ENCODE assay signal across 8 mouse cellular contexts in the genomic region with DNA sequence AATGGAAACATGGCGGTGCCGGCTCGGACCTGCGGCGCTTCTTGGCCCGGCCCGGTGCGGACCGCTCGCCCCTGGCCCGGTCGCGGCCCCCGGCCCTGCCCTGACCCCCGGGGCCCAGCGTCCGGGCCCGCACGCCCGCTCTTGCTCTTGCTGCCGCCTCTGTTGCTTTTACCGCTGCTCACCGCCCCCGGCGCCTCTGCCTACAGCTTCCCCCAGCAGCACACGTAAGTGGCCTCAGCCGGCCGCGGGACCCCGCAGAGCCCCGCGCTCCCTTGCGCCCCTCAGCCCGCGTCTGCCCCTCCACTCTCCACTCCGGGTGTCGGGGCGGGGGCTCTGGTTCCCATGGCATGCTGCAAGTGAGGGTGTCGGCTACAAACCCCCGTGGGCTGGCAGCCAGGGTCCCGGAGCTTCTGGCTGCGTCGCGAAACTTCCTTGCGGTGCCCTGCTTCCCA. TPM values are rescaled to one million over a fixed set of nuclear protein-coding genes. Genes with fewer than 3 reads are reported as not detected.
DNase-seq lines count a peak whose midpoint lies in the region; ATAC-seq lines count a peak whose summit lies in the region.

No protein-coding gene starts in this region.

- no peak overlapping the region for H3K27ac ChIP-seq in lung, embryonic 15.5 days
- peak overlapping the region; percentile 32; the same call in 1 of the 2 replicates for H3K27ac ChIP-seq in midbrain, embryonic 11.5 days (ENCODE audit: low read depth, low read length)

- intact Hi-C loops in heart, postnatal 10 days (cut with DNase I), result no loop called here

- H3K27me3 ChIP-seq in lung, embryonic 15.5 days, result peaks cover 71% of the 10 kb centered on the region
- H3K27me3 ChIP-seq in midbrain, embryonic 11.5 days (ENCODE audit: control insufficient read depth, insufficient read depth, low read length), result peaks cover 28% of the 10 kb centered on the region

- no peaks in the 10 kb centered on the region for H3K36me3 ChIP-seq in lung, embryonic 15.5 days
- H3K36me3 ChIP-seq in midbrain, embryonic 11.5 days (ENCODE audit: control insufficient read depth, insufficient read depth, low read length), result no peaks in the 10 kb centered on the region

- peak overlapping the region; percentile 33 for H3K9ac ChIP-seq in lung, embryonic 15.5 days
- H3K9ac ChIP-seq in midbrain, embryonic 11.5 days (ENCODE audit: low read length), result peak overlapping the region; percentile 85

- whole genome bisulfite sequencing in lung, embryonic 15.5 days, result under 1% methylated on average over 38 of the region's 45 CpGs
- WGBS in midbrain, embryonic 11.5 days, result under 1% methylated on average over 33 of the region's 45 CpGs

- H3K9me3 ChIP-seq in lung, embryonic 15.5 days, result no peaks in the 10 kb centered on the region
- H3K9me3 ChIP-seq in midbrain, embryonic 11.5 days (ENCODE audit: control insufficient read depth, low read length), result no peaks in the 10 kb centered on the region

- DNase-seq in lung, postnatal 25 days (ENCODE audit: low spot score), result no peak
- peak; percentile 65 for DNase-seq in embryo, embryonic 11 days
- DNase-seq in heart, postnatal 10 days, result peak; percentile 4 to 14
- peak; percentile 91 for DNase-seq in midbrain, embryonic 11.5 days (ENCODE audit: low spot score, missing footprints)
- DNase-seq in layer of hippocampus, postnatal 10 days (ENCODE audit: low spot score in 2 of 2), result no peak
- no peak for DNase-seq in lung, postnatal 14 days
- no peak for DNase-seq in right cerebral cortex, postnatal 25 days

- H3K4me2 ChIP-seq in lung, embryonic 15.5 days, result peak overlapping the region; percentile 99
- H3K4me2 ChIP-seq in midbrain, embryonic 11.5 days, result peak overlapping the region; percentile 99

- H3K4me3 ChIP-seq in lung, embryonic 15.5 days, result peak overlapping the region; percentile 57
- peak overlapping the region; percentile 82 for H3K4me3 ChIP-seq in midbrain, embryonic 11.5 days (ENCODE audit: low read depth, low read length)

- ATAC-seq in lung, embryonic 15.5 days (ENCODE audit: borderline replicate concordance, extremely low read depth, low FRiP score, low TSS enrichment), result no peak
- ATAC-seq in midbrain, embryonic 11.5 days (ENCODE audit: low FRiP score), result peak; percentile 69

- peaks cover 8% of the 10 kb centered on the region for H3K4me1 ChIP-seq in lung, embryonic 15.5 days
- H3K4me1 ChIP-seq in midbrain, embryonic 11.5 days (ENCODE audit: control insufficient read depth, insufficient read depth, low read length), result peaks cover 16% of the 10 kb centered on the region

RNA-seq across cellular contexts. Expression of a gene that starts 0.7 kb away (rescaled TPM):
- polyA plus RNA-seq in lung, embryonic 15.5 days (2015; fragmentation: Nextera tagmentation; extraction: Ambion mirVana), result 0.30 and 0.42 TPM in 2 replicates
- total RNA-seq in heart, postnatal 10 days (2021), result 10 to 100 TPM in 1 of 2 experiments, 1 to 10 TPM in 1; 7.3 to 13.2 TPM
- 1.3 and 1.7 TPM in 2 replicates for polyA plus RNA-seq in midbrain, embryonic 11.5 days (2014; fragmentation: Nextera tagmentation; extraction: Ambion mirVana)
- total RNA-seq in layer of hippocampus, postnatal 10 days (2021), result 10 to 100 TPM; 21.4 to 27.2 TPM

RNA-seq across cellular contexts. Expression of a gene that starts 59.7 kb away (rescaled TPM):
- 0.47 and 0.79 TPM in 2 replicates for polyA plus RNA-seq in lung, embryonic 15.5 days (2015; fragmentation: Nextera tagmentation; extraction: Ambion mirVana)
- total RNA-seq in heart, postnatal 10 days (2021), result 10 to 100 TPM in 1 of 2 experiments, 1 to 10 TPM in 1; 8.9 to 11.4 TPM
- polyA plus RNA-seq in midbrain, embryonic 11.5 days (2014; fragmentation: Nextera tagmentation; extraction: Ambion mirVana), result 2.0 and 2.3 TPM in 2 replicates
- 1 to 10 TPM; 2.5 to 3.2 TPM for total RNA-seq in layer of hippocampus, postnatal 10 days (2021)

Comparison
In these comparisons a context has a peak if more than half of its experiments do, and no peak if none do; other contexts are left out.
1. DNase-seq: peak in embryo, embryonic 11 days (single experiment), heart, postnatal 10 days (2 of 2) and midbrain, embryonic 11.5 days (single experiment); none in lung, postnatal 25 days (single experiment), layer of hippocampus, postnatal 10 days (0 of 2), lung, postnatal 14 days (single experiment) and right cerebral cortex, postnatal 25 days (single experiment).